Mouse (Mus musculus): ENCODE results near the gene Pip4k2c.

- TF ChIP-seq POLR2A (IDR thresholded peaks at IDR 0.05; ENCODE audit: low read depth, low read length) = no peak
- no peak for TF ChIP-seq CTCF (IDR thresholded peaks at IDR 0.05; ENCODE audit: extremely low read depth, insufficient read length, insufficient replicate concordance, low read depth, low read length)
These were observed 14.3 kb downstream of the Pip4k2c start for GRCm38 (mm10) chr10:127197104-127197503.

Measured in small intestine, adult 2 months (tissue).